Mouse (Mus musculus) adrenal gland, postnatal 25 days (tissue): ENCODE data around the gene Fbp2. TPM values are rescaled to one million over a fixed set of nuclear protein-coding genes. Genes with fewer than 3 reads are reported as not detected.
A peak's percentile ranks its signal among the peaks of the same experiment; 100 is the strongest.
"Not testable (repeated sequence)": the region's sequence is repeated elsewhere in the genome, so short reads cannot be mapped to it uniquely, and the experiment has no call there.

Experiments
- DNase-seq: peaks from one replicate; pipeline ENCODE4 v3.0.0; 2021; ENCODE audit warnings: mixed read lengths
- total RNA-seq: library from RNA; stranded (reverse); gene quantifications from 2 replicates; pipeline ENCODE4 v1.2.3, GENCODE M21; 2021

The Fbp2 gene
- total RNA-seq, 1 experiment from 2014 or later = 2.9 TPM

DNA sequence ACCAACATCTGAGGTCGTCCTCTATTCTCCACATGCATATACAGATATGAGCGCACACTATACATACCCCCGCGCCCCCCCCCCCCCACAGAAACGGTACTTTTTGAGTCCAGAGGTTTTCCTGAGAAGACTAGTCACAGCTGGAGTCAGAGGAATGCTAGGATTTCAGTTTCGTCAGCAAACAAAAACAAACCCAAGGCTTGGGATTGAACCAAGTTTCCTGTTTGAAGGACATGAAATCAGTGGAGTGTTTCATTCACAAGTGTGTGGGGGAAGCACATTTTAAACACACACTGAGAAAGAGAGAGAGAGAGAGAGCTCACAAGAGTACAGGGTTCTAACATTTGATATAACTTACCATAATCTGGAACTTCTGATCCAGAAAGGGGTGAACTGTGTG lies 5.5 kb upstream of the Fbp2 start:
- DNase-seq = no peak

GRCm38 (mm10) chr13:62862875-62863274 lies 4.7 kb upstream of the Fbp2 start:
- DNase-seq = no peak

GRCm38 (mm10) chr13:62860068-62860467 lies 1.8 kb upstream of the Fbp2 start:
- DNase-seq = no peak

- not testable (repeated sequence) for DNase-seq
Observed at GRCm38 (mm10) chr13:62859251-62859650, 1.0 kb upstream of the Fbp2 start.

DNA sequence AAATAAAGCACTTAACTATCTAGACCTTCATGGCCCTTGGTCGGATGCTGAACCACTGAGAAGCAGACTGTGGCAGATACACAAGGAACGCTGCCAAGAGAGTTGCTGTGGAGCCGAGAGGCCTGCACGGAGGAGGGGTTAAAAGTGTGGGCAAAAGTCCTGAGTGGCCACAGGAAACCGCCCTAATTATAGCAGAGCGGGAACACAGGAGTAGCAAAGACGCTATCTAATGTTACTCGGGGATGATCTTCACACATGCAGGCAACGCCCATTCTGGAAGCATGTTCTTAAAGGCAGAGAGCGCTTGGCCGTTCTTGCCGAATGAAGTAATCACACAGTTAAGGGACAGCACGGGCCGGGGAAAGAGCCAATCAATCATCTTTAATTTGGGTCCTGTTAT lies 1.4 kb downstream of the Fbp2 start:
- no peak for DNase-seq

GRCm38 (mm10) chr13:62856305-62856675 lies 1.9 kb downstream of the Fbp2 start:
- DNase-seq = peak; percentile 67

- no peak for DNase-seq
Observed at GRCm38 (mm10) chr13:62855396-62856304, 2.6 kb downstream of the Fbp2 start.

DNA sequence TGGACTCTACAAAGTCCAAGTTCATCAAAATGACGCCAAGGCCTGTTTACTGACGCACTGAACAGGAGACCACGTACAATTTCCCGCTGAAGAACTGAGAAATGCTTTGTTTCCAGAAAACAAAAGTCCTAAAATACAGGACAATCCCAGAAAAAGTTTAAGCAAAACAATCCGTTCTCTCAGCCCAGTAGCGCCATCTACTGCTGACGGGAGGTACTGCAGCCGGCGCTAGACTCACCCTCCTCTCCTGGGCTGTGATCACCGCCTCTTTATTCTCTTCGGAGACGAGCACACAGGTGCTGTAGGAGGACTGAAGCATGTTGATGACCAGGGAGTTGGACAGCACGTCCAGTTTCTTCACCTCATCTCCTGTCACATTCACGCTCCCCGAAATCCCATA lies 3.6 kb downstream of the Fbp2 start:
- DNase-seq = peak; percentile 80

GRCm38 (mm10) chr13:62833341-62833740 lies 24.9 kb downstream of the Fbp2 start:
- no peak for DNase-seq

GRCm38 (mm10) chr13:62832239-62832638 lies 26.0 kb downstream of the Fbp2 start:
- DNase-seq = no peak

DNA sequence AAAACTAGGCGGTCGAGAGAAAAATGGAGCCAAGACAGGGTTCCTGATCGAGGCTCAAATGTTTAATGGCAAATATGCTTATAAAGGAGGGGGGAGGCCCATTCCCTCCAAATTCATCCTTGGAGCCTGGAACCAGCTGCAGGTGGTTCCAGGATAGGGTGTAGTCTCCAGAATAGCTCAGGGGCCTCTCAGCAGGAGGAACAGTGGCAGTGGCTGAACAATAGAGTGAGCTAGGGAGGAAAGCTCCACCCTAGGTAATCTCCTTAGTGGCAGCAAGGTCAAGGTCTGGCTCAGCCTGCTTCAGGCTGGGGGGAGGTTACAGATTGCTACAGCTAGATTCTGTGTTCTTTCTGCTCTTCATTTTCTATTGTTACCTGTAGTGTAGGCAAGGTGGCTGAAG lies 42.5 kb downstream of the Fbp2 start:
- not testable (repeated sequence) for DNase-seq

DNA sequence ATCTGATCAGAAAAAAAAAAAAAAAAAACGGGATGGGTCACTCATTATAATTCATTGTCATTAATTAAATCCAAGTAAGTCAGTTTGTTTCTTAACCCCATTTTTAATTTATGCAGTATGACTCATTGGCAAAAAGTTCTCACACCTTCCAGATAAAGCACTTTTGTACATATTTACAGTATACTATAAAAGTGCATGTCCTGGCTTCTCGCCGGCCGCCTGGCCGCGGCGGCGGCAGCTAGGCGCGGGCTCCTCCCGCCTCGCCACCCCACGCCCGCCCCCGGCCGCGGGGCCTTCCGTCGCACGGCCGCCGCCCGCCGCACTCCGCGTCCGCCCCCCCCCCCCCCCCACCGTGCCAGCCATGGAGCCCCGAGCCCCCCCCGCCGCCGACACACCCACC lies 45.5 kb downstream of the Fbp2 start:
- DNase-seq = peak; percentile 1

- not testable (repeated sequence) for DNase-seq
Observed at GRCm38 (mm10) chr13:62807981-62808380, 50.2 kb downstream of the Fbp2 start.

Other genes with a start within 250 kb of the Fbp2 start
- 0.95 and 2.3 TPM in 2 replicates for gene 6720489N17Rik, start 234.2 kb downstream of the Fbp2 start, total RNA-seq
- 6.4 and 9.1 TPM in 2 replicates for gene Platr25, start 97.7 kb downstream of the Fbp2 start, total RNA-seq
- gene Gm5141, start 72.6 kb downstream of the Fbp2 start, total RNA-seq = 2.6 and 2.8 TPM in 2 replicates
- gene Fbp1, start 29.9 kb upstream of the Fbp2 start, total RNA-seq = 0.70 and 10.3 TPM in 2 replicates
- 127 and 153 TPM in 2 replicates for gene 2010111I01Rik, start 106.5 kb upstream of the Fbp2 start, total RNA-seq